Mouse (Mus musculus) heart, adult 2 months (tissue): ENCODE measurements around the gene Nt5c1a.

ENCODE experiments used
- CTCF ChIP-seq: fragments of 200-600 bp; IDR thresholded peaks from 2 replicates; pipeline ENCODE4 v1.8.1; 2022; ENCODE audit warnings: antibody characterized with exemption, mild to moderate bottlenecking, moderate library complexity
- EP300 ChIP-seq: fragments of 200-500 bp; IDR thresholded peaks from 2 replicates; pipeline ENCODE4 v1.6.1; 2011; ENCODE audit warnings: low read depth, low read length, control low read depth; ENCODE audit not compliant: insufficient read depth
- POLR2A ChIP-seq: fragments of 200-500 bp; IDR thresholded peaks from 2 replicates; pipeline ENCODE4 v1.6.1; 2011; ENCODE audit warnings: mild to moderate bottlenecking, low read depth, low read length, control low read depth; ENCODE audit not compliant: insufficient read depth

GRCm38 (mm10) chr4:123223309-123223708 is 22.0 kb downstream of the Nt5c1a start:
- no peak for TF ChIP-seq POLR2A
- TF ChIP-seq CTCF: peak; percentile 64
- no peak for TF ChIP-seq EP300
